Mouse (Mus musculus) neural tube, embryonic 10.5 days (tissue): ENCODE measurements around the gene Polr2e.
A peak's percentile ranks its signal among the peaks of the same experiment; 100 is the strongest.

Source experiments
- DNase-seq: peaks from one replicate; pipeline ENCODE4 v3.0.0-alpha.2; 2017; ENCODE audit warnings: low spot score; ENCODE audit errors: extremely low spot score

Gene Polr2e

DNA sequence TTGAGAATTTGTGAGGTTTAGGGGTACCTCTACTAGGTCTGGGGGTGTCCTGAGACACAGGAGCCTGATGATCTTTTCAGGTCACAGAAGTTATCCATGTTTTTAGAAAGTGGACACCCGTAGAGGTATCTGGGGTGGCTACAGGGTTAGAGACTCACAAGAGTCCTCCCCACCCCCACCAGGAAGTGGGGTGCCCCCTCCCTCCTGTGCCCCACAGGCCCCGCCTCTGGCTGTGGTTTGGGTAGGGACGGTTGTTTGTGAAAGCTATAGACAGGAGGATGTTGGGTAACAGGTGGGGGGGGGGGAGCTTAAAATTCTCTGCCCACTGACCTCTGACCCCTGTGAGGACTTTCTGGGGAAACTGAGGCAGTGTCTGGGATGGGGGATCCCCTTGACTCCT is 22.2 kb downstream of the Polr2e start:
- DNase-seq = no peak

DNA sequence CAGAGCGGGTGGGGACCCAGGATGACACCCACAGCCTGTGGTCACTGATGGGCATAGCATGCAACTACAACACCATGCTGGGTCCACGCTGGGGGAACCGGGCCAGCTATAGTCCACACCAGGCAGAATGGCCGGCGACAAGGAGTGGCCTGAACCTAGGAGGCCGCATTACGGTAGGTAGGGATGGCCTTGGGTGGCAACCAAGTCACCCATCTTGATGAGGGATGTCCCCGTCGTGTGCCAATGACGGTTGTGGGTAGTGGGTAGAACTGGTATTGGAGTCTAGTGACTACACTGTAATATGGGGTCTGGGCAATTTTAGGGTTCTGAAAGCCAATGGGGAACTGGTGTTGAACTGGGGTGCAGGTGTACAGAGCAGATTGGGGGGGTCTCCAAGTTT is 22.7 kb downstream of the Polr2e start:
- DNase-seq = no peak

DNA sequence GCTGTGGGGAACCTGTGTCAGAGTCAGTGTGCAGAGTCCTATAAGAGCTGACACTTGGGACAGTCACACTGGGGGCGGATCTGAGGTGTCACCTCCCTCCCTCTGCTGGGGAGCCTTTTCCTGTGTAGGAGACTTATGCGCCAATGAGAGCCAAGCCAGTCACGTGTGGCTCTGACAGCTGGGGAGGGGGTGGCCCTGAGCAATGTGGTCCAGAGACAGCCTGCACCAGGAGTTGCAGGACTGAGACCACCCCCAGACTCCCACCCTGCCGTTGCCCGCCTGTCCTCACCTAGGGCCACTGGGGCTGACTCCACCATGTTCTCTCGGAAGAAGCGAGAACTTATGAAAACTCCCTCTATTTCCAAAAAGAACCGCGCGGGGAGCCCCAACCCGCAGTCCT is 23.1 kb downstream of the Polr2e start, which contains the start of gene Arhgap45:
Gene Arhgap45, plus strand, starts transcription at position 143 of the 400 bp plus-strand sequence.
- no peak for DNase-seq

DNA sequence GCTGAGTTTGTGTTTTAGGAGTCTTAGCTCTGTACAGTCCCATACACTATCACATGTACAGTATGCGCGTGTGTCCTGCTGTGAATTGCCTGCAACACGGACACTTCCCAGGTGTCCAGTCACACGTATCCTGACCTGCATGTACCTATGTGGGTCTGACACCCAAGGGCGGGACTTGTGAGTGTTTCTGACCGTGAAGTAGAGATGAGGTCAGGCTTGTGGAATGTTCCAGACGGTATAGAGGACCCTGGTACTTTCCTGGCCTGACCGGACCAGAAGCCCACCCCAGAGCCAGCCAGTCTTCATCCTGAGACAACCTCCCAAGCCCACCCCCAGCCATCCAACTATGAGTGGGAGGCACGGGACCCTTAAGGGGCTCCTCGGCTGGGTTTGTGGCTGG is 24.0 kb downstream of the Polr2e start:
- DNase-seq = no peak

DNA sequence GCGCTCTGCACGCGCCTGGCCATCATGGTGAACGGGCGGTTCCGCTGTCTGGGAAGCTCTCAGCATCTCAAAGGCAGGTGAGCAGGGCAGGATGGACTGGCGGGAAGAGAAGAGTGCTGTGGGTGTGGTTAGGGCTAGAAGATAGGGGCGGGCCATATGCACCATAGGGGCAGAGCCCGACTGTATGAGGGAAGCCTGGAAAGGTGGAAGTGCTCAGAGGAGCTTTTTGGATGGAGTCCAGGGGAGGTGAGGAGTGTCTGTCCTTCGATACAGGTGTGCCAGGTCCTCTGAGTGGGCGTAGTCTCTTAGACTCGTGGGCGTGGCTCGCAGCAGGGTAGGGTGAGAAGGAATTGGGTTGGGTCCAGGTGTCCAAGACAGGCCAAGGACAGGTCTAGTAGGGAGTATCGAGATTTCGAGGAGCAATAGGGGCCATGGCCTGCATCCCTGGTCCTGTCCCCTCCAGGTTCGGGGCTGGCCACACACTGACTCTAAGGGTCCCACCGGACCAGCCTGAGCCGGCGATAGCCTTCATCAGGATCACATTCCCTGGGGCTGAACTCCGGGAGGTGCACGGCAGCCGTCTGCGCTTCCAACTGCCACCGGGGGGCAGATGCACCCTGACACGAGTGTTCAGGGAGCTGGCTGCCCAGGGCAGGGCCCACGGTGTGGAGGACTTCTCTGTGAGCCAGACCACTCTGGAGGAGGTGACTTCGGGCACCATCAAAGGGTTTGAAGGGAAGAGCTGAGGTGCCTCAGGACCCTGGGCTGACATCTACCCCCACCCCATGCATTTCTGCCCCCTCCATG is 24.9 kb downstream of the Polr2e start:
- DNase-seq = no peak

DNA sequence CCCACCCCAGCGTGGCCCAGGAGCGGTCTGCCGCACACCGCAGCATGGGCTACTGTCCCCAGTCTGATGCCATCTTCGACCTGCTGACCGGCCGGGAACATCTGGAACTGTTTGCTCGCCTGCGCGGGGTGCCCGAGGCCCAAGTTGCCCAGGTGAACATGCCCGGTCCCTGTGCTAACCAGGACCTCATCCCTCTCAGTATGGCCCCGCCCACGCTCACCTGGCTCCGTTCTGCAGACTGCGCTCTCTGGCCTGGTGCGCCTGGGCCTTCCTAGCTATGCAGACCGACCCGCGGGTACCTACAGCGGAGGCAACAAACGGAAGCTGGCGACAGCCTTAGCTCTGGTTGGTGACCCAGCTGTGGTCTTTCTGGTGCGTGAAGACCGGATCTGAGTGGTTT is 26.0 kb downstream of the Polr2e start:
- no peak for DNase-seq

DNA sequence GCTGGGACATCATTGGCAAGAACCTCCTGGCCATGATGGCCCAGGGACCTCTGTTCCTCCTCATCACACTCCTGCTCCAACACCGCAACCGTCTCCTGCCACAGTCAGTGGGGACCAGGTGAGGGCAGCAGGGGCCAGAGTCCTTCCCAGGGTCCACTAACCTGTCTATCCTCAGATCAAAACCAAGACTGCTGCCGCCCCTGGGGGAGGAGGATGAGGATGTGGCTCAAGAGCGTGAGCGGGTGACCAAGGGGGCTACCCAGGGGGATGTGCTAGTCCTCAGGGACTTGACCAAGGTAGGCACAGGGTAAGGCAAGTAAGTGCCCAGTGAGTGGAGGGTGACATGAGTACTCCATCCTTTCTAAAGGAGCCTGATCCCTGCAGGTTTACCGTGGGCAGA is 27.9 kb downstream of the Polr2e start:
- no peak for DNase-seq

DNA sequence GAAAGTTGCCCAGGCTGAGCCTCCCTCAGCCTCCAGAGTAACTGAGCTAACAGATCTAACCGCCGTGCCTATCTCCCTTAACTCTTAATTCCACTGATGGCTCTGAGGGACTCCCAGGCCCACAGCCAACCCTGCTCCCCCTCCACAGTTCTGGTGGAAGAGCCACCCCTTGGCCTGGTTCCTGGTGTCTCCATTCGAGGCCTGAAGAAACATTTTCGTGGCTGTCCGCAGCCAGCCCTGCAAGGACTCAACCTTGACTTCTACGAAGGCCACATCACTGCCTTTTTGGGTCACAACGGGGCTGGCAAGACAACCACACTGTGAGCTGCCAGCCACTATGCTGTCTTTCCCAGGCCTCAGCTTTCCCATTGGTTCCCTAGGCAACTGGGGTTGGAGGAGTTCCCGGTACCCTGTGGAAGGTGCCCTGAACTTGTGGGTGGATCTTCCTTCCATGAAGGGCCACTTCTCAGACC is 35.3 kb downstream of the Polr2e start:
- DNase-seq = no peak

DNA sequence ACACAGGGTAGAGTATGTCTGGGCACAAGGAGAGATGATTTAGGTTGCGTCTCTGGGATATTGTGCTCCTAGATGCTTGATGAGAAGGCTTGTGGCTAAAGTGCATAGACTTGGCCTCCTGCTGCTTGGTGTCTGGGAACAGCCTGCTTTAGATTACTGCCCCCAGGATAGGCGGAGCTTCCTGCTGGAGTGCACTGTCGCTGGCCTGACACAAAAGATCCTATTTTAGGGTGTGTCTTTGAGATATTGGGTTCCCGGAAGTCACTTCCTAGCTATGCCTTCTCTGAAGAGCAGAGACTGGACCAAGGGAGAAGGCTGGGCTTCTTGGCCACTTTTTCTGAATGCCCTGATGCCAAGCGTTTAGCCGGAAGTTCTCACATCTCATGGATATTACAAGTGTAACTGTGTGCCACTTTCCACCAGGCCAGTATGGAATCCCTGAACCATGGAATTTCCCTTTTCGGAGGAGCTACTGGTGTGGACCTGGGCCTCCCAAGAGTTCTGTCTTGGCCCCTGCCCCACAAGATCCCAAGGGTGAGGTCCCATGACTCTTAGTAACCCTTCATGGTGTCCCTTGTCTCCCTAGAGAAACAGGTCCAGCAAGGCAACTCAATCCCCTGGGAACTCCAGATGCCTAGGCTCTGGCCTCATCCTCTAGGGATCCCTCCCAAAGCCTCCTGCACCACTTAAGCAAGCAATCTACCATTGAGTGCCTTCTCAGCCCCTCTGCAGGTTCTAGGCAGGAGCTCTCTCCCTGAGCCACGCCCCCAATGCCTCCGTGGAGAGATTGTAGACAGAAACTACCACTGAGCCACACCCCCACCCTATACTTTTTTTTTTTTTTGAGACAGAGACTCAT is 36.0 kb downstream of the Polr2e start:
- DNase-seq = no peak

DNA sequence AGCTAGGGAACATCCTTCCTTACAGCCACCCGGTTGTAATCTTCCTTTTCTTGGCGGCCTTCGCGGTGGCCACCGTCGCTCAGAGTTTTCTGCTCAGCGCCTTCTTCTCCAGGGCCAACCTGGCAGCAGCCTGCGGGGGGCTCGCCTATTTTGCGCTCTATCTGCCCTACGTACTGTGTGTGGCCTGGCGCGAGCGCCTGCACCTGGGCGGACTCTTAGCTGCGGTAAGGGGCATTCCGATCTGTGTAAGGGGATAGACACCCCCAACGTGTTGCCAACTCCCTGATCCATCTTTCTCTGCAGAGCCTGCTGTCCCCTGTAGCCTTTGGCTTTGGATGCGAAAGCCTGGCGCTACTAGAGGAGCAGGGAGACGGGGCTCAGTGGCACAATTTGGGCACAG is 36.8 kb downstream of the Polr2e start:
- DNase-seq = no peak

DNA sequence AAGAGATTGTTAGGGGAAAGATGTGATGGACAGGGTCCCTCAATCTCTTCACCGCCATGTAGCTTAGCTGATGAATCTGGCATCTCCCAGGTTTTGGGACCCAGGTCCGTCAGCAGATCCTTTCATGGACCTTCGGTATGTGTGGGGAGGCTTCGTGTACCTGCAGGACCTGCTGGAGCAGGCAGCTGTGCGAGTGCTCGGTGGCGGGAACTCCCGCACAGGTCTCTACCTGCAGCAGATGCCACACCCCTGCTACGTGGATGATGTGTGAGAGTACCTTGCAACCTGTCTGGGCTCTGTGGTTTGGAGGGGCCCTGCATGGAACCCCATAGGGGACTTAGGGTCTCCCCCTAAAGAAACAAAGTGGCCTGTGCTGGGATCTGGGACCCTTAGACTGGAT is 37.6 kb downstream of the Polr2e start:
- no peak for DNase-seq

DNA sequence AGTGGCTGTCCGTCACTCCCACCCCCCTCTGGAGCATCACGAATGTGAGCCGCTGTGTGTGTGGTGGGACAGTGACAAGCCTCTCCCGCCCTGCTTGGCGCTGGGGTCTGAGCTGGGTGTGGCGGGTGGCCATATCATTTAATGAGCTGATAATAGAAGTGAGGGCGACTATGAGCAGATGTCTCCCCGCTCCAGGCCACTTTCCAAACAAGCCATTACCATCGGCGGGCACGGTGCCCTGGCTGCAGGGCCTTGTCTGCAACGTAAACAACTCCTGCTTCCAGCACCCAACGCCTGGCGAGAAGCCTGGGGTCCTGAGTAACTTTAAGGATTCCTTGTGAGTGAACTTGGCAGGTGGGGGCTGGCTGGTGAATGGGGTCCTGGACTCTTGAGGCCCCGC is 41.8 kb downstream of the Polr2e start:
- DNase-seq = no peak

DNA sequence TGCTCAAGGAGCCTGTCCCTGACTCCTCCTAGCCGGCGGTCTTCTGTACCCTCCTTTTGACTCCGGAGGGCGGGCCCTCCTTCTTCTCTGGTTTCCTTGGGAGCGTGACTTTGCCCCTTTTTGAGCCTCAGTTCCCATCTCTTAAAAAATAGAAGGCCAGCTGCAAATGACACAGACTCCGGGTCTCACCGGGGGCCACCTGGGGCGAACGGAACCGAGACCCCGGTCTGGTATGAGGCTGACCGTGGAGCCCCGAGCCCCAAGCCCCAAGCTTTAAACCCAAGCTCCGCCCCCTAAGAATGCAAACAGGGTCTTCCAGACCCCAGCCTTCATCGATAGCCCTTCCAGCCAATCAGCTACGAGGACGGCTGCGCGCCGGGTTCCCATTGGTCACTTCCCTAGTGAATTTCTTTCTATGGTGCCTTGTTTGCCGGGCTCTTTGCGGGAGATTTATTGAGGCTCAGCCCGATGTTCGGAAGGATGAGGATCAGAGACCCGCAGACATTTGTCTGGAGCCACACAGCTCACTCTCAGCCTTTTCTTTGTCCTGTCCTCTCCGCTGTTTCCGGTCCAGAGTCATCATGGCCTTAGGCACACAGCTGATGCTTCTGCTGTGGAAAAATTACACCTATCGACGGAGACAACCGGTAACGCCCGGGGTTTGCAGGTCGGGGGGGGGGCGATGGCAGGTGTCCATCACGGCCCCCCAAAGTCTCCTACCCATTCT is 42.4 kb downstream of the Polr2e start:
- peak; percentile 92 for DNase-seq

DNA sequence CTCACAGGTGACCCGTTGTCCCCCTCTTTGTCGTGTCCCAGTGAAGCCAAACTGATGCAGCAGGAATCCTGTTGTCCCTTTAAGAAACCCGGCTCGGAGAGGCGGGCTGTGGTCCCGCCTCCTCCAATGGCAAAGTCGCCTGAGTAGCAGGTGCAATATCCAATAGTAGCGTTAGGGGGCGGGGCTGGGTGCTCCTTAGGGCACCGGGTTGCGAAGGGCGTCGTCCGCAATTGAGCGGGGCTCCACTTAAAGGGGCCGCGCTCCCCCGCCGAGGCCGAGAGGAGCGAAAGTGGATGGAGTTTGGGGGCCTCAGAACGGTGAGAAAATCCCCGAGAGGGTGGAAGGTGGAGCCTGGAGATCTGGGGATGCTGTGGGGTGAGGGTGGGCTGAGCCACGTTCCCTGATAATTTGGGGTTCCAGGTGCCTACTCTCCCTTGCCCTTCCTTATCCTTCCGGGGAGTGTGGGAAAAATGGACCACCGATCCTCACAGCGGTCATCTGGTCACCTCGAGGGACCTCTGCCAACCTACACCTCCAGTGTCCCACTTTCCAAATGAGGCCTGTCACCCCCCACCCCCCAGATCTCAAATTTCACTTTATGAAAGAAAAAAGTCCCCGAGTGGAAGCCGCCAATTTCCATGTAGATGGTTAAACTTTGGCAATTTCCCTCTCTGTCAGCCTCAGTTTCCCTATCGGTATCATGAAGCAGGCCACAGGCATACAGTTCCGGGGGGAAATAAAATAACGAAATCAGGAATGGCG is 43.1 kb downstream of the Polr2e start, which contains the start of gene Abca7:
Gene Abca7, plus strand, starts transcription at position 223 of the 762 bp plus-strand sequence.
- peak; percentile 95 for DNase-seq

DNA sequence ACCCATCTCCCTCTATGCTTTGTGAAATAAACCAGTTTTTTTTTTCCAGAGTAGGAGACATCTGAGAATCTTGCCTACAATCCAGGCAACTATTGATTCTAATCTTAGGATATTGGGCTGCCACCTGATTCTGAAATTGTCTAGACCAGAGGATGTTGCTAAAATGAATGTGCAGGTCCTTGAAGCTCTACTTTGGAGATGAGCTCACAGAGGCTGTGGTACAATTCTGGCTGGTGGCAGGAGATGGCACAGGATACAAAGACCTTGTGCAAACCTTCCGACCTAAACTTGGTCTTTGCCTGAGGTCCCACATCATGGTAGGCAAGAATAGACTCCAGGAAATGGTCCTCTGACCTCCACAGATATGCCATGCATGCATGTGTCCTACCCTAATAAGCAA is 44.0 kb downstream of the Polr2e start:
- DNase-seq = no peak

DNA sequence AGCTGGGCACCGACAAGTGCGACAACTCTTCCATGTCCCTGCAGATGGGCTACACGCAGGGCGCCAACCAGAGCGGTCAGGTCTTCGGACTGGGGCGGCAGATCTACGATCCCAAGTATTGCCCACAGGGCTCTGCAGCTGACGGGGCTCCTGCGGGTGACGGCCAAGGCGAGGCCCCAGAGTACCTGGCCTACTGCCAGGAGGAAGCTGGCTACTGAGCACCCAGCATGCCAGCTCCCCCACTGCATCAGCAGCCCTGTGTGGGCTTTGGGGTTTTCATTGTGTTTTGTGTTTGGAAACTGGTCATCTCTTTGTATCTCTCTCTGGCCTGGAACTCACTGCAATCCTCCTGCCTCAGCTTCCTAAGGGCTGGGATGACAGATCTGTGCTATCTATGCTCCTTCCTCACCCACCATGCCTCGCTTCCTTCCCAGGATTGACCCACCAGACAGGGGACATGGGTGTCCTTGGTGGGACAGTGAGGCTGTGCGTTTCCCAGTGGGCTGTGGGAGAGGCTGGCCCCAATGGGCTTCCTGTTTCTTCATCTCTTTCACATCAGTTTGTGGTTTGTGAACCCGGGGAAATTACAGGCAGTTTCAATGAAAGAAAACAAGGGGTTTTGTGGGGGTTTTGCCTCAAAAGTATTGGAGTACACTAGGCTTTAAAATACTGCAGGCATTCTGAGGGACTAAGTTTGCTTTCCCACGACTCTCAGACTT is 45.0 kb downstream of the Polr2e start:
- no peak for DNase-seq

DNA sequence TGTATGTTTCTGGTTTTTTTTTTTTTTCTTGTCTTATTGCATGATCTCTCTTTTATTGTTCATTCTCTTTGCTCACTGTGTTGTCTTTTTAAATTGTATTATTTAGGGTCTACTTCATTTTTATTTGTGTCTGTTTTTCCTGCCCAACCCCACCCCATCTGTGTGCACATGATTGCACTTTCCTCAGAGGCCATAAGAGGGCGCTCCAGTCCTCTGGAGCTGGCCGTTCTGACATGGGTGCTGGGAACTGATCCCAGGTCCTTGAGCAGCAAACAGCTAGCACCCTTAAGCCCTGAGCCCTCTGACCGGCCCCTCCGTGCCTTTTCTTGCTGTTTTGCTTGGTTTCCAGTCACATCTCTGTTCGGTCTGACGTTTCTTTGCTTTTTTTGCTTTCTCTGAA is 48.0 kb downstream of the Polr2e start:
- DNase-seq = no peak

DNA sequence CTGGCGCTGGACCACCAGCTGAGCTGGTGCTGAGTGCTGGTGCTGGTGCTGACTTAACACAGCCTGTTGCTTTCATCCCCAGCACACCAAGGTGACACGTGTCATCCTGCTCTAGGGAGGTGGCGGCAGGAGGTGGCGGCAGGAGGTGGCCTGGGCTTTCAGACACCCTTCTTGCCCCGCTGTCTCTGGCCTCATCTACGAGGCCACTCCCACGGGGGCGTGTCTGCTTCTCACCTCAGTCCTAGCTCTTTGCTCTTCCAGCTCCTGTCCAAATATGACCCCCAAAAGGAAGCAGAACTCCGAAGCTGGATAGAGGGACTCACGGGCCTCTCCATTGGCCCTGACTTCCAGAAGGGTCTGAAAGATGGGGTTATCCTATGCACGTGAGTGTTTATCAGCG is 48.5 kb downstream of the Polr2e start:
- no peak for DNase-seq

DNA sequence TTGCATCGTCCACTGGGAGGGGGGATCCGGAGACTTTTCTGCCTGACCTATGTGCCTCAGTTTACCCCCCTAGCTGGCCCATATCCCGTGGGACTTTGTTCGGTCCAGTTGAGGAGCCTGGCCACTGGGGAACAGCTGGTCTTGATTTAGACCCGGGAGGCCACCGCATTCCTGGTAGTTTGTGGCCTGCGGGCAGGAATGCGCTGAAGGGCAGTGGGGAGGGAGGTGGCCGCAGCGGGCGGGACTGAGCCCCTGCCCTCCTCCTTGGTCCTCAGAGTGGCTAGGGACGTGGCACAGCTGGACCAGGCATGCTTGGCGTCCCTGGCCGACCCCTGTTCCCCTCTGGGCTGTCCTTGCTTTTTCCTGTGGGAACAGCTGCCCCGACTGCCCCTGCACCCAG is 49.7 kb downstream of the Polr2e start:
- DNase-seq = peak; percentile 58

DNA sequence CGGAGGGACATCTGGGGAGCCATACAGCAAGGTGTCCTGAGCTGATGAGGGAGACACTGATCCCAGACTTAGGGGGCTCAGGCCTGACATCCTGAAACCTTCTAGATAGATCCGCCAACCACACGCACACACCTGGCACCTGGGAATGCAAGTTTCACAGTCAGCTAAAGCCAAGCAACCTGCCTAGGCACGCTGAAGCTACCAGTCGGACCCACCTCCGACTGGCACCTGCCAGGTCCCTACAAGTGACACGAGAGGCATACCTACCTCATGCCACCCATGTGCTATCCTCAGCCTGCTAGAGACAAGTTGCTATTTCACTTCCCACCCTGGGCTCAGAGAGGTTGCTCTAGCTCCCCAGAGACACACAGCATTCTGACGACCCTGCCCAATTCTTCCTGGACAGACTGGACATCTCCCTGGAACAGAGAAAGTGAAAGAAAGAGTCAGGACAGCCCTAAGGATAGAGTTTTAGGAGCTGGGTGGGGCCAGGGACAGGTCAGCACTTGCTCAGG is 50.3 kb downstream of the Polr2e start:
- no peak for DNase-seq
